Mouse (Mus musculus): Measurements from ENCODE around the gene Arhgef28. TPM values are rescaled to one million over a fixed set of nuclear protein-coding genes. Genes with fewer than 3 reads are reported as not detected.

Arhgef28 gene
- polyA plus RNA-seq, 1 experiment from 2014 or later: 33.0 TPM

- no peak overlapping the region for H3K9ac ChIP-seq (ENCODE audit: low read depth, low read length)
- no peaks in the 10 kb centered on the region for H3K36me3 ChIP-seq (ENCODE audit: control insufficient read depth, insufficient read depth, low read length)
- no peak for ATAC-seq
- no peaks in the 10 kb centered on the region for H3K9me3 ChIP-seq (ENCODE audit: control insufficient read depth, low read length)
- H3K27me3 ChIP-seq (replicated peaks; ENCODE audit: control insufficient read depth, insufficient read depth, low read length): no peaks in the 10 kb centered on the region
- no peak overlapping the region for H3K4me3 ChIP-seq (ENCODE audit: low read length)
- WGBS: 94% methylated on average over 10 of the region's 10 CpGs
- no peak overlapping the region for H3K4me2 ChIP-seq (ENCODE audit: low read length)
- H3K4me1 ChIP-seq (ENCODE audit: control insufficient read depth, insufficient read depth, low read depth, low read length): no peaks in the 10 kb centered on the region
- H3K27ac ChIP-seq (ENCODE audit: low read depth, low read length): no peak overlapping the region
Measured at GRCm38 (mm10) chr13:98008588-98008987, 197.7 kb downstream of the Arhgef28 start.

- no peak for ATAC-seq
- H3K4me3 ChIP-seq (ENCODE audit: low read length): no peak overlapping the region
- WGBS: 87% methylated on average over 5 of the region's 5 CpGs
- H3K27me3 ChIP-seq (replicated peaks; ENCODE audit: control insufficient read depth, insufficient read depth, low read length): no peaks in the 10 kb centered on the region
- H3K36me3 ChIP-seq (ENCODE audit: control insufficient read depth, insufficient read depth, low read length): no peaks in the 10 kb centered on the region
- no peak overlapping the region for H3K27ac ChIP-seq (ENCODE audit: low read depth, low read length)
- H3K9me3 ChIP-seq (ENCODE audit: control insufficient read depth, low read length): no peaks in the 10 kb centered on the region
- no peak overlapping the region for H3K9ac ChIP-seq (ENCODE audit: low read depth, low read length)
- no peak overlapping the region for H3K4me2 ChIP-seq (ENCODE audit: low read length)
- H3K4me1 ChIP-seq (ENCODE audit: control insufficient read depth, insufficient read depth, low read depth, low read length): no peaks in the 10 kb centered on the region; the same call in 1 of the 2 replicates
Measured at GRCm38 (mm10) chr13:98005611-98006218, 200.5 kb downstream of the Arhgef28 start.

GRCm38 (mm10) chr13:98004647-98005414 lies 201.4 kb downstream of the Arhgef28 start:
- H3K36me3 ChIP-seq (ENCODE audit: control insufficient read depth, insufficient read depth, low read length): no peaks in the 10 kb centered on the region
- WGBS: 72% methylated on average over 2 of the region's 2 CpGs

GRCm38 (mm10) chr13:98003690-98004089 lies 202.5 kb downstream of the Arhgef28 start:
- ATAC-seq: no peak
- Histone ChIP-seq H3K4me3 (ENCODE audit: low read length) (no peak overlapping the region), H3K27ac (ENCODE audit: low read depth, low read length) (no peak overlapping the region), H3K9ac (ENCODE audit: low read depth, low read length) (no peak overlapping the region), H3K4me2 (ENCODE audit: low read length) (no peak overlapping the region), H3K9me3 (ENCODE audit: control insufficient read depth, low read length) (no peaks in the 10 kb centered on the region), H3K27me3 (replicated peaks; ENCODE audit: control insufficient read depth, insufficient read depth, low read length) (no peaks in the 10 kb centered on the region), H3K36me3 (ENCODE audit: control insufficient read depth, insufficient read depth, low read length) (no peaks in the 10 kb centered on the region), H3K4me1 (ENCODE audit: control insufficient read depth, insufficient read depth, low read depth, low read length) (no peaks in the 10 kb centered on the region; the same call in 1 of the 2 replicates)
- 52% methylated on average over 7 of the region's 7 CpGs for WGBS

More at GRCm38 (mm10) chr13:98004647-98005414, 201.4 kb downstream of the Arhgef28 start:
- H3K27ac ChIP-seq (ENCODE audit: low read depth, low read length): no peak overlapping the region
- H3K4me1 ChIP-seq (ENCODE audit: control insufficient read depth, insufficient read depth, low read depth, low read length): no peaks in the 10 kb centered on the region; the same call in 1 of the 2 replicates
- no peak overlapping the region for H3K4me3 ChIP-seq (ENCODE audit: low read length)
- H3K4me2 ChIP-seq (ENCODE audit: low read length): no peak overlapping the region
- H3K27me3 ChIP-seq (replicated peaks; ENCODE audit: control insufficient read depth, insufficient read depth, low read length): no peaks in the 10 kb centered on the region
- no peak for ATAC-seq
- H3K9me3 ChIP-seq (ENCODE audit: control insufficient read depth, low read length): no peaks in the 10 kb centered on the region
- H3K9ac ChIP-seq (ENCODE audit: low read depth, low read length): no peak overlapping the region

- Histone ChIP-seq H3K4me1 (ENCODE audit: control insufficient read depth, insufficient read depth, low read depth, low read length) (no peaks in the 10 kb centered on the region; the same call in 1 of the 2 replicates), H3K4me2 (ENCODE audit: low read length) (no peak overlapping the region), H3K36me3 (ENCODE audit: control insufficient read depth, insufficient read depth, low read length) (no peaks in the 10 kb centered on the region), H3K9me3 (ENCODE audit: control insufficient read depth, low read length) (no peaks in the 10 kb centered on the region), H3K27ac (ENCODE audit: low read depth, low read length) (no peak overlapping the region), H3K9ac (ENCODE audit: low read depth, low read length) (no peak overlapping the region), H3K27me3 (replicated peaks; ENCODE audit: control insufficient read depth, insufficient read depth, low read length) (no peaks in the 10 kb centered on the region), H3K4me3 (ENCODE audit: low read length) (no peak overlapping the region)
- ATAC-seq: no peak
- WGBS: 92% methylated on average over 5 of the region's 5 CpGs
Measured at GRCm38 (mm10) chr13:98002598-98002997, 203.6 kb downstream of the Arhgef28 start.

- ATAC-seq: no peak
- H3K4me1 ChIP-seq (ENCODE audit: control insufficient read depth, insufficient read depth, low read depth, low read length): no peaks in the 10 kb centered on the region; the same call in 1 of the 2 replicates
- no peak overlapping the region for H3K4me3 ChIP-seq (ENCODE audit: low read length)
- H3K27ac ChIP-seq (ENCODE audit: low read depth, low read length): no peak overlapping the region
- H3K27me3 ChIP-seq (replicated peaks; ENCODE audit: control insufficient read depth, insufficient read depth, low read length): no peaks in the 10 kb centered on the region
- 70% methylated on average over 2 of the region's 2 CpGs for WGBS
- no peak overlapping the region for H3K4me2 ChIP-seq (ENCODE audit: low read length)
- no peaks in the 10 kb centered on the region for H3K9me3 ChIP-seq (ENCODE audit: control insufficient read depth, low read length)
- H3K9ac ChIP-seq (ENCODE audit: low read depth, low read length): no peak overlapping the region
- H3K36me3 ChIP-seq (ENCODE audit: control insufficient read depth, insufficient read depth, low read length): no peaks in the 10 kb centered on the region
Measured at GRCm38 (mm10) chr13:98002121-98002520, 204.1 kb downstream of the Arhgef28 start.

GRCm38 (mm10) chr13:98001719-98002118 lies 204.5 kb downstream of the Arhgef28 start:
- Histone ChIP-seq H3K4me3 (ENCODE audit: low read length) (no peak overlapping the region), H3K27ac (ENCODE audit: low read depth, low read length) (no peak overlapping the region), H3K27me3 (replicated peaks; ENCODE audit: control insufficient read depth, insufficient read depth, low read length) (no peaks in the 10 kb centered on the region), H3K36me3 (ENCODE audit: control insufficient read depth, insufficient read depth, low read length) (no peaks in the 10 kb centered on the region), H3K9me3 (ENCODE audit: control insufficient read depth, low read length) (no peaks in the 10 kb centered on the region), H3K4me2 (ENCODE audit: low read length) (no peak overlapping the region), H3K9ac (ENCODE audit: low read depth, low read length) (no peak overlapping the region), H3K4me1 (ENCODE audit: control insufficient read depth, insufficient read depth, low read depth, low read length) (no peaks in the 10 kb centered on the region; the same call in 1 of the 2 replicates)
- WGBS: 82% methylated on average over 11 of the region's 11 CpGs
- no peak for ATAC-seq

GRCm38 (mm10) chr13:98000841-98001240 lies 205.4 kb downstream of the Arhgef28 start:
- WGBS: 91% methylated on average over 9 of the region's 9 CpGs
- Histone ChIP-seq H3K4me3 (ENCODE audit: low read length) (no peak overlapping the region), H3K4me1 (ENCODE audit: control insufficient read depth, insufficient read depth, low read depth, low read length) (no peaks in the 10 kb centered on the region; the same call in 1 of the 2 replicates), H3K27ac (ENCODE audit: low read depth, low read length) (no peak overlapping the region), H3K4me2 (ENCODE audit: low read length) (no peak overlapping the region), H3K27me3 (replicated peaks; ENCODE audit: control insufficient read depth, insufficient read depth, low read length) (no peaks in the 10 kb centered on the region), H3K9me3 (ENCODE audit: control insufficient read depth, low read length) (no peaks in the 10 kb centered on the region), H3K9ac (ENCODE audit: low read depth, low read length) (no peak overlapping the region), H3K36me3 (ENCODE audit: control insufficient read depth, insufficient read depth, low read length) (no peaks in the 10 kb centered on the region)
- no peak for ATAC-seq

GRCm38 (mm10) chr13:97999130-97999529 lies 207.1 kb downstream of the Arhgef28 start:
- WGBS: 58% methylated on average over 8 of the region's 8 CpGs
- H3K9ac ChIP-seq (ENCODE audit: low read depth, low read length): no peak overlapping the region
- H3K9me3 ChIP-seq (ENCODE audit: control insufficient read depth, low read length): no peaks in the 10 kb centered on the region
- no peaks in the 10 kb centered on the region; the same call in 1 of the 2 replicates for H3K4me1 ChIP-seq (ENCODE audit: control insufficient read depth, insufficient read depth, low read depth, low read length)
- H3K27me3 ChIP-seq (replicated peaks; ENCODE audit: control insufficient read depth, insufficient read depth, low read length): no peaks in the 10 kb centered on the region
- no peak overlapping the region for H3K27ac ChIP-seq (ENCODE audit: low read depth, low read length)
- ATAC-seq: no peak
- H3K4me3 ChIP-seq (ENCODE audit: low read length): no peak overlapping the region
- H3K36me3 ChIP-seq (ENCODE audit: control insufficient read depth, insufficient read depth, low read length): no peaks in the 10 kb centered on the region
- H3K4me2 ChIP-seq (ENCODE audit: low read length): no peak overlapping the region

Data from hindbrain, embryonic 16.5 days (tissue).